Mouse (Mus musculus): ENCODE measurements around the gene Cntd1. TPM values are rescaled to one million over a fixed set of nuclear protein-coding genes. Genes with fewer than 3 reads are reported as not detected.
"Not testable (repeated sequence)": the region's sequence is repeated elsewhere in the genome, so short reads cannot be mapped to it uniquely, and the experiment has no call there.

The Cntd1 gene
- total and polyA plus RNA-seq, 2 experiments from 2014 or later, result 0.25 TPM; not detected in 1

- DNase-seq (ENCODE audit: low spot score) (peak; percentile 6), ATAC-seq (ENCODE audit: low FRiP score) (no peak)
- 77% methylated on average over 6 of the region's 6 CpGs for WGBS
- H3K27ac ChIP-seq (ENCODE audit: low read depth, low read length), result no peak overlapping the region
- H3K9me3 ChIP-seq (ENCODE audit: low read length), result no peaks in the 10 kb centered on the region
- H3K4me2 ChIP-seq (ENCODE audit: low read depth, low read length, poor library complexity, severe bottlenecking), result no peak overlapping the region
- H3K4me1 ChIP-seq (ENCODE audit: insufficient read depth, low read length), result no peaks in the 10 kb centered on the region
- no peak overlapping the region for H3K4me3 ChIP-seq (ENCODE audit: low read depth, low read length)
- no peak for TF ChIP-seq CTCF (IDR thresholded peaks at IDR 0.05)
- no peaks in the 10 kb centered on the region for H3K27me3 ChIP-seq (ENCODE audit: insufficient read depth, low read length)
- H3K36me3 ChIP-seq (ENCODE audit: insufficient read depth, low read length), result peaks cover 13% of the 10 kb centered on the region
- no peak overlapping the region for H3K9ac ChIP-seq (replicated peaks; ENCODE audit: low read length, poor library complexity, severe bottlenecking)
Observed at GRCm38 (mm10) chr11:101328941-101329635, 50.3 kb downstream of the Cntd1 start.

- ATAC-seq (ENCODE audit: low FRiP score), result no peak
Observed at GRCm38 (mm10) chr11:101330371-101330924, 51.6 kb downstream of the Cntd1 start, which contains the start of gene Aoc3. Aoc3 (plus strand) TSS chr11:101330605.

GRCm38 (mm10) chr11:101330961-101331360, 52.1 kb downstream of the Cntd1 start:
- not testable (repeated sequence) for H3K4me1 ChIP-seq (ENCODE audit: insufficient read depth, low read length); H3K27me3 ChIP-seq (ENCODE audit: insufficient read depth, low read length)
- WGBS, result 89% methylated on average over 6 of the region's 6 CpGs

More at GRCm38 (mm10) chr11:101330371-101330924, 51.6 kb downstream of the Cntd1 start, which contains the start of gene Aoc3:
- Histone ChIP-seq H3K36me3 (ENCODE audit: insufficient read depth, low read length) (peaks cover 5% of the 10 kb centered on the region; the same call in 1 of the 2 replicates), H3K4me2 (ENCODE audit: low read depth, low read length, poor library complexity, severe bottlenecking) (no peak within 1 kb of the TSS), H3K4me3 (ENCODE audit: low read depth, low read length) (no peak within 1 kb of the TSS), H3K9me3 (ENCODE audit: low read length) (no peaks in the 10 kb centered on the region), H3K27me3 (ENCODE audit: insufficient read depth, low read length) (no peaks in the 10 kb centered on the region), H3K9ac (replicated peaks; ENCODE audit: low read length, poor library complexity, severe bottlenecking) (no peak within 1 kb of the TSS), H3K27ac (ENCODE audit: low read depth, low read length) (no peak within 1 kb of the TSS), H3K4me1 (ENCODE audit: insufficient read depth, low read length) (no peaks in the 10 kb centered on the region)
- WGBS, result 70% methylated on average over 7 of the region's 7 CpGs
- no peak for TF ChIP-seq CTCF (IDR thresholded peaks at IDR 0.05)
- no peak for DNase-seq (ENCODE audit: low spot score)

GRCm38 (mm10) chr11:101332537-101332936, 53.7 kb downstream of the Cntd1 start:
- H3K27me3 ChIP-seq (ENCODE audit: insufficient read depth, low read length), result no peaks in the 10 kb centered on the region
- DNase-seq (ENCODE audit: low spot score) (no peak), ATAC-seq (ENCODE audit: low FRiP score) (no peak)
- H3K9ac ChIP-seq (replicated peaks; ENCODE audit: low read length, poor library complexity, severe bottlenecking), result no peak overlapping the region
- no peak overlapping the region for H3K4me2 ChIP-seq (ENCODE audit: low read depth, low read length, poor library complexity, severe bottlenecking)
- no peak overlapping the region for H3K27ac ChIP-seq (ENCODE audit: low read depth, low read length)
- H3K4me3 ChIP-seq (ENCODE audit: low read depth, low read length), result no peak overlapping the region
- TF ChIP-seq CTCF (IDR thresholded peaks at IDR 0.05), result no peak
- H3K4me1 ChIP-seq (ENCODE audit: insufficient read depth, low read length), result peaks cover 4% of the 10 kb centered on the region; the same call in 1 of the 2 replicates
- no peaks in the 10 kb centered on the region for H3K9me3 ChIP-seq (ENCODE audit: low read length)
- 85% methylated on average over 3 of the region's 3 CpGs for WGBS
- no peaks in the 10 kb centered on the region for H3K36me3 ChIP-seq (ENCODE audit: insufficient read depth, low read length)

More at GRCm38 (mm10) chr11:101330961-101331360, 52.1 kb downstream of the Cntd1 start:
- not testable (repeated sequence) for H3K9me3 ChIP-seq (ENCODE audit: low read length); H3K36me3 ChIP-seq (ENCODE audit: insufficient read depth, low read length); ATAC-seq (ENCODE audit: low FRiP score); H3K27ac ChIP-seq (ENCODE audit: low read depth, low read length); H3K4me2 ChIP-seq (ENCODE audit: low read depth, low read length, poor library complexity, severe bottlenecking); H3K9ac ChIP-seq (replicated peaks; ENCODE audit: low read length, poor library complexity, severe bottlenecking); DNase-seq (ENCODE audit: low spot score); H3K4me3 ChIP-seq (ENCODE audit: low read depth, low read length)

- no peaks in the 10 kb centered on the region for H3K9me3 ChIP-seq (ENCODE audit: low read length)
- H3K4me2 ChIP-seq (ENCODE audit: low read depth, low read length, poor library complexity, severe bottlenecking), result no peak overlapping the region
- H3K36me3 ChIP-seq (ENCODE audit: insufficient read depth, low read length), result no peaks in the 10 kb centered on the region
- H3K4me3 ChIP-seq (ENCODE audit: low read depth, low read length), result no peak overlapping the region
- DNase-seq (ENCODE audit: low spot score) (no peak), ATAC-seq (ENCODE audit: low FRiP score) (no peak)
- H3K4me1 ChIP-seq (ENCODE audit: insufficient read depth, low read length), result peaks cover 11% of the 10 kb centered on the region; the same call in 1 of the 2 replicates
- H3K9ac ChIP-seq (replicated peaks; ENCODE audit: low read length, poor library complexity, severe bottlenecking), result no peak overlapping the region
- TF ChIP-seq CTCF (IDR thresholded peaks at IDR 0.05), result no peak
- no peaks in the 10 kb centered on the region for H3K27me3 ChIP-seq (ENCODE audit: insufficient read depth, low read length)
- 19% methylated on average over 10 of the region's 10 CpGs for WGBS
- H3K27ac ChIP-seq (ENCODE audit: low read depth, low read length), result no peak overlapping the region
Observed at GRCm38 (mm10) chr11:101334023-101334422, 55.2 kb downstream of the Cntd1 start.

- WGBS, result 8% methylated on average over 6 of the region's 6 CpGs
- H3K4me3 ChIP-seq (ENCODE audit: low read depth, low read length), result no peak overlapping the region
- peaks cover 11% of the 10 kb centered on the region; the same call in 1 of the 2 replicates for H3K4me1 ChIP-seq (ENCODE audit: insufficient read depth, low read length)
- H3K27ac ChIP-seq (ENCODE audit: low read depth, low read length), result no peak overlapping the region
- no peaks in the 10 kb centered on the region for H3K36me3 ChIP-seq (ENCODE audit: insufficient read depth, low read length)
- no peaks in the 10 kb centered on the region for H3K9me3 ChIP-seq (ENCODE audit: low read length)
- no peak overlapping the region for H3K4me2 ChIP-seq (ENCODE audit: low read depth, low read length, poor library complexity, severe bottlenecking)
- no peak for DNase-seq (ENCODE audit: low spot score)
- H3K9ac ChIP-seq (replicated peaks; ENCODE audit: low read length, poor library complexity, severe bottlenecking), result no peak overlapping the region
- H3K27me3 ChIP-seq (ENCODE audit: insufficient read depth, low read length), result no peaks in the 10 kb centered on the region
- ATAC-seq (ENCODE audit: low FRiP score), result no peak
- TF ChIP-seq CTCF (IDR thresholded peaks at IDR 0.05), result no peak
Observed at GRCm38 (mm10) chr11:101334516-101334915, 55.7 kb downstream of the Cntd1 start.

Measured in midbrain, postnatal 0 days (tissue).